Mouse (Mus musculus) stomach, embryonic 14.5 days (tissue): ENCODE measurements around the gene Pkn1. TPM values are rescaled to one million over a fixed set of nuclear protein-coding genes. Genes with fewer than 3 reads are reported as not detected.

Experiments used
- ATAC-seq: fragments of 200-750 bp; cut with Nextera tagmentation; 2 replicates; pipeline ENCODE4 v1.8.0; 2017; ENCODE audit warnings: low read depth, moderate TSS enrichment; ENCODE audit not compliant: insufficient number of reproducible peaks, insufficient read depth, low FRiP score
- H3K27ac ChIP-seq: fragments of 300-500 bp; sonication (generic); 2 replicates; pipeline ENCODE4 v1.5.1; 2014; ENCODE audit warnings: mild to moderate bottlenecking, low read length, moderate library complexity, mixed read lengths
- H3K27me3 ChIP-seq: fragments of 300-500 bp; sonication (generic); 2 replicates; pipeline ENCODE4 v1.6.1; 2014; ENCODE audit warnings: low read length, control low read depth, mixed read lengths; ENCODE audit not compliant: control insufficient read depth, insufficient read depth
- H3K36me3 ChIP-seq: fragments of 300-500 bp; sonication (generic); 2 replicates; pipeline ENCODE4 v1.6.1; 2014; ENCODE audit warnings: mild to moderate bottlenecking, control low read depth, low read length, moderate library complexity, mixed read lengths; ENCODE audit not compliant: control insufficient read depth, insufficient read depth
- H3K4me1 ChIP-seq: fragments of 300-500 bp; sonication (generic); 2 replicates; pipeline ENCODE4 v1.6.1; 2014; ENCODE audit warnings: low read length, control low read depth, mixed read lengths; ENCODE audit not compliant: control insufficient read depth, insufficient read depth
- H3K4me2 ChIP-seq: fragments of 300-500 bp; sonication (generic); replicated peaks from 2 replicates; pipeline ENCODE4 v1.6.1; 2014; ENCODE audit warnings: low read depth, low read length, control low read depth
- H3K4me3 ChIP-seq: fragments of 300-500 bp; sonication (generic); 2 replicates; pipeline ENCODE4 v1.5.1; 2014; ENCODE audit warnings: low read depth, low read length, control low read depth
- H3K9ac ChIP-seq: fragments of 300-500 bp; sonication (generic); replicated peaks from 2 replicates; pipeline ENCODE4 v1.6.1; 2014; ENCODE audit warnings: low read depth, mild to moderate bottlenecking, control low read depth, low read length, moderate library complexity, mixed read lengths
- H3K9me3 ChIP-seq: fragments of 300-500 bp; sonication (generic); 2 replicates; pipeline ENCODE4 v1.6.1; 2016; ENCODE audit warnings: low read depth, low read length, control low read depth; ENCODE audit not compliant: control insufficient read depth
- WGBS: fragments of 180-500 bp; shearing (Covaris S2); extraction: QIAGEN DNeasy Blood & Tissue Kit; methylation state at CpG from one replicate; pipeline ENCODE4 v1.1.7; 2014; 5-methylcytosine and 5-hydroxymethylcytosine counted together
- polyA plus RNA-seq: library from polyadenylated mRNA; unstranded; fragments of >200 nt; fragmentation: Nextera tagmentation; extraction: Ambion mirVana; gene quantifications from 2 replicates; pipeline ENCODE4 v1.2.1, GENCODE M21; 2014

Pkn1 gene
- polyA plus RNA-seq, 1 experiment from 2014 or later = 30.1 TPM

- 74% methylated on average over 11 of the region's 11 CpGs for WGBS
Measured at GRCm38 (mm10) chr8:83729009-83729807, 30.2 kb upstream of the Pkn1 start.

GRCm38 (mm10) chr8:83725521-83726102 lies 26.6 kb upstream of the Pkn1 start:
- H3K4me3 ChIP-seq = no peak overlapping the region
- no peaks in the 10 kb centered on the region for H3K9me3 ChIP-seq
- H3K27me3 ChIP-seq = no peaks in the 10 kb centered on the region
- ATAC-seq = no peak
- H3K9ac ChIP-seq = no peak overlapping the region
- 92% methylated on average over 8 of the region's 8 CpGs for WGBS
- H3K4me2 ChIP-seq = no peak overlapping the region
- H3K27ac ChIP-seq = no peak overlapping the region
- peaks cover 58% of the 10 kb centered on the region for H3K36me3 ChIP-seq
- H3K4me1 ChIP-seq = no peaks in the 10 kb centered on the region

More at GRCm38 (mm10) chr8:83729009-83729807, 30.2 kb upstream of the Pkn1 start:
- Histone ChIP-seq H3K4me1 (no peaks in the 10 kb centered on the region), H3K9ac (no peak overlapping the region), H3K27me3 (no peaks in the 10 kb centered on the region), H3K4me2 (no peak overlapping the region), H3K4me3 (no peak overlapping the region), H3K9me3 (no peaks in the 10 kb centered on the region), H3K27ac (no peak overlapping the region), H3K36me3 (peaks cover 28% of the 10 kb centered on the region)
- ATAC-seq = peak; percentile 43; the same call in 1 of the 2 replicates

GRCm38 (mm10) chr8:83724697-83725482 lies 25.9 kb upstream of the Pkn1 start:
- Histone ChIP-seq H3K36me3 (peaks cover 65% of the 10 kb centered on the region), H3K4me2 (no peak overlapping the region), H3K9me3 (no peaks in the 10 kb centered on the region), H3K4me3 (no peak overlapping the region), H3K4me1 (no peaks in the 10 kb centered on the region), H3K27me3 (no peaks in the 10 kb centered on the region), H3K9ac (no peak overlapping the region), H3K27ac (no peak overlapping the region)
- 40% methylated on average over 15 of the region's 15 CpGs for WGBS
- peak; percentile 64; the same call in 1 of the 2 replicates for ATAC-seq

- H3K36me3 ChIP-seq = peaks cover 66% of the 10 kb centered on the region
- H3K4me2 ChIP-seq = no peak overlapping the region
- no peaks in the 10 kb centered on the region for H3K4me1 ChIP-seq
- no peak overlapping the region for H3K27ac ChIP-seq
- ATAC-seq = no peak
- 80% methylated on average over 11 of the region's 11 CpGs for WGBS
- H3K9ac ChIP-seq = no peak overlapping the region
- no peak overlapping the region for H3K4me3 ChIP-seq
- no peaks in the 10 kb centered on the region for H3K27me3 ChIP-seq
- H3K9me3 ChIP-seq = no peaks in the 10 kb centered on the region
Measured at GRCm38 (mm10) chr8:83723447-83724083, 24.6 kb upstream of the Pkn1 start.

GRCm38 (mm10) chr8:83722631-83723030 lies 23.7 kb upstream of the Pkn1 start:
- ATAC-seq = no peak
- no peaks in the 10 kb centered on the region for H3K9me3 ChIP-seq
- H3K27me3 ChIP-seq = no peaks in the 10 kb centered on the region
- WGBS = 88% methylated on average over 12 of the region's 12 CpGs
- H3K27ac ChIP-seq = no peak overlapping the region
- no peak overlapping the region for H3K4me2 ChIP-seq
- H3K4me3 ChIP-seq = no peak overlapping the region
- peaks cover 66% of the 10 kb centered on the region for H3K36me3 ChIP-seq
- no peaks in the 10 kb centered on the region for H3K4me1 ChIP-seq
- H3K9ac ChIP-seq = no peak overlapping the region

- no peak for ATAC-seq
- no peaks in the 10 kb centered on the region for H3K27me3 ChIP-seq
- 92% methylated on average over 25 of the region's 25 CpGs for WGBS
- H3K36me3 ChIP-seq = peaks cover 61% of the 10 kb centered on the region
- H3K9me3 ChIP-seq = no peaks in the 10 kb centered on the region
- H3K4me2 ChIP-seq = no peak overlapping the region
- H3K27ac ChIP-seq = no peak overlapping the region
- no peak overlapping the region for H3K4me3 ChIP-seq
- H3K9ac ChIP-seq = no peak overlapping the region
- H3K4me1 ChIP-seq = no peaks in the 10 kb centered on the region
Measured at GRCm38 (mm10) chr8:83721405-83722025, 22.5 kb upstream of the Pkn1 start.

GRCm38 (mm10) chr8:83719693-83720092 lies 20.7 kb upstream of the Pkn1 start:
- Histone ChIP-seq H3K27ac (no peak overlapping the region), H3K36me3 (peaks cover 48% of the 10 kb centered on the region)

GRCm38 (mm10) chr8:83719048-83719447 lies 20.1 kb upstream of the Pkn1 start:
- ATAC-seq = no peak
- Histone ChIP-seq H3K27ac (no peak overlapping the region), H3K4me1 (peaks cover 6% of the 10 kb centered on the region; the same call in 1 of the 2 replicates), H3K27me3 (no peaks in the 10 kb centered on the region), H3K9me3 (no peaks in the 10 kb centered on the region), H3K4me3 (no peak overlapping the region), H3K36me3 (peaks cover 42% of the 10 kb centered on the region), H3K9ac (no peak overlapping the region), H3K4me2 (no peak overlapping the region)
- 80% methylated on average over 2 of the region's 2 CpGs for WGBS

More at GRCm38 (mm10) chr8:83719693-83720092, 20.7 kb upstream of the Pkn1 start:
- H3K4me3 ChIP-seq = no peak overlapping the region
- ATAC-seq = no peak
- H3K27me3 ChIP-seq = no peaks in the 10 kb centered on the region
- no peak overlapping the region for H3K9ac ChIP-seq
- peaks cover 6% of the 10 kb centered on the region; the same call in 1 of the 2 replicates for H3K4me1 ChIP-seq
- H3K9me3 ChIP-seq = no peaks in the 10 kb centered on the region
- H3K4me2 ChIP-seq = no peak overlapping the region
- WGBS = 94% methylated on average over 2 of the region's 2 CpGs
